Mouse (Mus musculus) kidney, adult 8-10 months (tissue): ENCODE measurements around the gene Ykt6.
"Not testable (repeated sequence)": the region's sequence is repeated elsewhere in the genome, so short reads cannot be mapped to it uniquely, and the experiment has no call there.

Source experiments
- DNase-seq, 2 experiments: peaks; one replicate each; pipeline ENCODE4 v3.0.0; 2022

Gene Ykt6

DNA sequence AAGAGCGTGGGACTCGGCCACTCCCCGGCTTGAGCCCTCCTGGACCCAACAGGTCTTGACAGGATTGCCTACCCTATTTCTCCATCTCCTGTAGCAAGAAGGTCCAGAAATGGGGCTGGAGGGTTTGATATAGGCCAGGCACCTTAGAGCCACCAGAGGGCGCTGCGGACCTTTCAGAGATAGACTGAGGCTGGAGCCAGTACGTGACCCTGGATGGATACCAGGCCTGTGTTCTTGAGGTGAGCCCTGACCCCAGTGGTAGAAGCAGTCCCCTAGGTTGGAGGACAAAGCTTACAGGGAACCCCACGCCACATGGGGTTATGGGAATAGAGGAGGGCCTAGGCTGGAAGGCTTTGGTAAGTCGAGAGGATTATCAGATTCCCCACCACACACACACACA lies 40.5 kb downstream of the Ykt6 start:
- peak; percentile 74 to 89 for DNase-seq

DNA sequence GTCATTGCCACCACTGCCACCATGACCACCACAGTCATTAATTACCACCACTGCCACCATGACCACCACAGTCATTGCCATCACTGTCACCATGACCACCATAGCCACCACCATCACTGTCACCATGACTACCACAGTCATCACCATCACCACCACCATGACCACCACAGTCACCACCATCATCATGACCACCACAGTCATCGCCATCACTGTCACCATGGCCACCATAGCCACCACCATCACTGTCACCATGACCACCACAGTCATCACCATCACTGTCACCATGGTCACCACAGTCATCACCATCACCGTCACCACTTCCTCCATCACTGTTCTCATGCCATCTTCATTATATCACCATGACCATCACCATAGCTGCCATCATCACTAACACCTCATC lies 43.0 kb downstream of the Ykt6 start:
- DNase-seq = no peak

DNA sequence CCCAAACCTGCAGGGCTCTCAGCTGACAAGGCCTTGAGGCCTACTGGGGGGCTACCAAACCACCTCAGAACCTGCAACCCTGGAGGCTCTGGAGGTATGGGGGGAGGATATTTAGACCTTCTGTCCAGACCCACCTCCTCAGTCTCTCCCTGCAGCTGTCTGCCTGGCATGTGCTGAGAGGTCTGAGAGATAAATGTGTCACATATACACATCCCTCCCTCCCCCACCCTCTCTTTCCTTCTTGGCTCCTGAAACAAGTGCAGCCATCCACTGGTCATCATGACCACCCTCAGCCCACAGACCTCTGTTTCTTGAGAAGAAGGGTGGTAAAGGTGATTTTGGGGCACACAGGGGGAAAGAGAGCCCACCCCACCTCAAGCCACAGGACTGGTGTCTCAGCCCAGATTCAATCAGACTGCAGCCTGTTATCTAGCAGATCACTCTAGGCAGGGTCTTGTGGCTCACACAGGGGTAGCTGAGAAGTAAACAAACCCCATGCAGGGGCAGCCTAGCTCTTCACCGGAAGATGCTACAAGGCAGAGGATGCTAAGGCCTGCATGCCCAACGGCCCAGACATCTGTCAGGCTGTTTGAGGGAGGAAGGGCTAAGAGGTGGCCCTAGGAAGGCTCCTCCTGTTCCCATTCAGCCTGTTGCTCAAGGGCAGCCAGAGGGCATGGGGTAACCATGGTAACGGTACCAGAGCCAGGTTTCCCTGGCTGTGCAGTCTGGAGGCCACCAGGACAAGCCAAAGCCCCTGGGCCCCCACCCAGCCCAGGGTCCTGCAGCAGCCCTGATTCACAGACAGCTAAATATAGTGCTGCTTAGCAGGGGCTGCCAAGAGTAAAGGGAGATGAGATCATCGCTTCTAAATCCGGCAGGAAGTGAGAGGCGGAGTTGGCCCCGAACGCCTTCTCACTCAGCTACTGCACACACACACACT lies 44.6 kb downstream of the Ykt6 start:
- DNase-seq = peak; percentile 65 to 73

DNA sequence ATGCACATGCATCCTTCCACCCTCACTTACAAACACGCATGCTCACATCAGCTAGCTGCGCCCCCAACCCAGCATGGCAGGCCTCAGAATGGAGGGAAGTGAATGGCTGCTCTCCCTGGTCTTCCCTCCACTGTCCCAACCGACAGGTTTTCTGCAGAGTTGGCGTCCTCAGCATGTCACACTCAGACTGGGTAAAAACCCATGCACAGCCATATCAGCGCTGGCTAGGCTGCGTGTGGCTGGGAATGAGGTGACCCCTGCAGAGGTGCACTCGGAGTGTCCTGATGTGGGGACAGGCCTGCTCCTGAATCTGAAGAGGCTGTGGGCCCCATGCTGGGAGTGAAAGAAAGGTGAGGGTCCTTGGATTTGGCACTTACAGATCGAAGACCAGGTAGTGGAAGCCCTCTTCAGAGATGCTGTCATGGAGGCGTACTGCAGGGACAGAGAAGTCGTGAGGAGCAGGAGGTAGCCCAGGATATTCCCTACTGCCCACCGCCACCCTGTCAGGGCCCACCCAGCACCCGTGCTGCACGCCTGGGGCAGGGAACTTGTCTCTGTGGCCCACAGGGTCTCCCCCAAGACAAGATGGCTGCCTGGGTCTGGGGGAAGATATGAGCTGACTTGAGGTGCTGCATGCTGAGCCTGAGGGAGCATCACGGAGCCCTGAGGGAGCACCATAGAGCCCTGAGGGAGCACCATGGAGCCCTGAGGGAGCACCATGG lies 45.6 kb downstream of the Ykt6 start:
- DNase-seq = no peak

DNA sequence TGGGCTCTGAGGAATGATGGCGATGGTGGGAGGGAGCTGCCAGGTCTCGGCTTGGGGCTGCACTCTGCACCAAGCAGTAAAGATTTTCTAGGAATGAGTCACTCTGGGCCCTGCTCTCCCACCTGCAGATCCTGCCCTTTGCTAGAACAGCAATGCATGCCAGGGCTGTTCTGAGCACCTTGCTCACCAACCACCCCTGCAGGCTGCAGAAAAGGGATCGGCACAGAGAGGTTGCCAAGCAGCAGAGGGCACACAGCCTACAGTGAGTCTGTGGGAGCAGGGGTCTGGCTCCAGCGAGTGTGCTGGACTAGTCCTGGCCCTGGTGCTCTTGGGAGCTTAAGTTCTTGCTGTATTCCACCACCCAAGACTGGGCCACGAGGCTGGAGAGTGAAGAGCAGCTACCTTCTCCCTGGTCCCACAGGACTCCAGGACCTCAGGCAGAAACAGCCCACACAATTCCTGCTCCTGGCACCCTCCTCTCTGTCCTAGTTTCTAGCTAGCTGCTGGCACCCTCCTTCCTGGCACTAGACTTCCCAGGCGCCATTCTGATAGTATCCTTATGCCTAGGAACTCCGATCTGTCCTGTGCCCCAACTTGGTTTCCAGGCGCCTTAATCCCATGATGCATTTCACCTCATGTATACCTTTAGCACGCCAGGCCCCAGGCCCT lies 46.6 kb downstream of the Ykt6 start:
- no peak for DNase-seq

DNA sequence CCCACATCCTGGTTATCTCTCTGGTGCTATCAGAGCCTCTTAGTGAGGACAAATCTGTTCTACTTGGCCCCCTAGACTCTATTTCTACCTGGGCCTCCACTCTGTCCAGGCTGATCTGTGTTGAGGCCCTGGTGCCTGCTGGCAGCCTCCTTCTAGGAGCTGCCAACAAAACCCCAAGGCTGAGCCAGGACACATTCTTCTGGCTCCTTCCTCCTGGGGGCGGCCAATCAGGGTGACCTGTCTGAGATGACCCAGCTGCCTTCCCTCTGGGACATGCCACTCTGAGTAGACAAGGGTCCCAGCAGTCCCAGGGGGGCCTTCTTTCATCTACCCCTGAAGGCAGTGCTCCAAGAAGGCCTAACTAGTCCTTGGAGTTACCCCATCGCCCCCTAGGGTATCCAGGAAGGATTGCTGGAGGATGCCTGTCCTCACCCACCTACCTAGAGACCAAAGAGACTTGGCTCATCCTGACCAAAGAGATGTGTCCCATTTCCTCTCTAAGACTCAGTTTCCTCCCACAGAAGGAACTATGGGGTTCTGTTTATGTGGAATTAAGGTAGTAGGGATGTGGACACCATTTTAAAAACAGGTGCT lies 47.6 kb downstream of the Ykt6 start:
- DNase-seq = no peak

DNA sequence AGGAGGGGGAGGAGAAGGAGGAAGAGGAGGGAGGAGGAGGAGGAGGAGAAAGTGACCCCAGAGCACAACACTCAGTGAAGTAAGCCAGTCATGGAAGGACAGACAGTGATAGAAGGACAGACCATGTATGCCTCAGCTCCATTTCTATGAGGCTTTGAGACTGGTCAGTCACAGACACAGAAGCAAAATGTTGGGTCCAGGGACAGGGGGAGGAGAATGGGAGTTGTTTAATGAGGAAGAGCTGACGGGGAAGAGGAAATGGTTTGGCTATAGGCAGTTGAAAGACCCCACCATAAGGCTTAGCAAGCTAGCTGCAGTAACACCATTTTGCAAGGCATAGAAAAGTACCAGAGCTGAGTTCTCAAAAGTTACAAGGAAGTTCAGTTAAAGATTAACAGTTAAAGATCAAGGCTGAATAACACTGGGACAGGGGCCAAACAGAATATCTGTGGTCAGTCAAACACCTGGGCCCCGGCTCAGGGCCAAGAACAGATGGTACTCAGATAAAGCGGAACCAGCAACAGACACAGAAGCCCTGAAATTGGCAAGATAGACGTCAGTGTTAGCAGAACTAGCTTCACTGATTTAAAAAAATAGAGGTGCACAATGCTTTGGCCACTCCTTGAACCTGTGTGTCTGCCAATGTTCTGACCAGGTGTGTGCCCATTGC lies 50.0 kb downstream of the Ykt6 start:
- not testable (repeated sequence) for DNase-seq

DNA sequence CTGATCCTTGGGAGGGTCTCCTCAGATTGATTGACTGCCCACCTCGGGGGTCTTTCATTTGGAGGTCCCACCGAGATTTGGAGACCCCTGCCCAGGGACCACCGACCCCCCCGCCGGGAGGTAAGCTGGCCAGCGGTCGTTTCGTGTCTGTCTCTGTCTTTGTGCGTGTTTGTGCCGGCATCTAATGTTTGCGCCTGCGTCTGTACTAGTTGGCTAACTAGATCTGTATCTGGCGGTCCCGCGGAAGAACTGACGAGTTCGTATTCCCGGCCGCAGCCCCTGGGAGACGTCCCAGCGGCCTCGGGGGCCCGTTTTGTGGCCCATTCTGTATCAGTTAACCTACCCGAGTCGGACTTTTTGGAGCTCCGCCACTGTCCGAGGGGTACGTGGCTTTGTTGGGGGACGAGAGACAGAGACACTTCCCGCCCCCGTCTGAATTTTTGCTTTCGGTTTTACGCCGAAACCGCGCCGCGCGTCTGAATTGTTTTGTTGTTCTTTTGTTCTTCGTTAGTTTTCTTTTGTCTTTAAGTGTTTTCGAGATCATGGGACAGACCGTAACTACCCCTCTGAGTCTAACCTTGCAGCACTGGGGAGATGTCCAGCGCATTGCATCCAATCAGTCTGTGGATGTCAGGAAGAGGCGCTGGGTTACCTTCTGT lies 51.0 kb downstream of the Ykt6 start:
- DNase-seq = not testable (repeated sequence)

DNA sequence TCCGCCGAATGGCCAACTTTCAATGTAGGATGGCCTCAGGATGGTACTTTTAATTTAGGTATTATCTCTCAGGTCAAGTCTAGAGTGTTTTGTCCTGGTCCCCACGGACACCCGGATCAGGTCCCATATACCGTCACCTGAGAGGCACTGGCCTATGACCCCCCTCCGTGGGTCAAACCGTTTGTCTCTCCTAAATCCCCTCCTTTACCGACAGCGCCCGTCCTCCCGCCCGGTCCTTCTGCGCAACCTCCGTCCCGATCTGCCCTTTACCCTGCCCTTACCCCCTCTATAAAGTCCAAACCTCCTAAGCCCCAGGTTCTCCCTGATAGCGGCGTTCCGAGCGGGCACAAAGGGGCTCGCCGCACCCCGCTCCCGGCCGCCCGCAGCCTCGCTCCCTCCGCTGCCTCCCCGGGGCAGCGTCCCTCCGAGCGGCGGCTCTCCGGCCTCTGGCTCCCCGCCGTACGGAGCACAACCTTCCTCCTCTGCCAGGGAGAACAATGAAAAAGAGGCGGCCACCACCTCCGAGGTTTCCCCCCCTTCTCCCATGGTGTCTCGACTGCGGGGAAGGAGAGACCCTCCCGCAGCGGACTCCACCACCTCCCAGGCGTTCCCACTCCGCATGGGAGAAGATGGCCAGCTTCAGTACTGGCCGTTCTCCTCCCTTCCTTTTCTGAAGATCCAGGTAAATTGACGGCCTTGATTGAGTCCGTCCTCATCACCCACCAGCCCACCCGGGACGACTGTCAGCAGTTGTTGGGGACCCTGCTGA lies 51.7 kb downstream of the Ykt6 start:
- DNase-seq = not testable (repeated sequence)

DNA sequence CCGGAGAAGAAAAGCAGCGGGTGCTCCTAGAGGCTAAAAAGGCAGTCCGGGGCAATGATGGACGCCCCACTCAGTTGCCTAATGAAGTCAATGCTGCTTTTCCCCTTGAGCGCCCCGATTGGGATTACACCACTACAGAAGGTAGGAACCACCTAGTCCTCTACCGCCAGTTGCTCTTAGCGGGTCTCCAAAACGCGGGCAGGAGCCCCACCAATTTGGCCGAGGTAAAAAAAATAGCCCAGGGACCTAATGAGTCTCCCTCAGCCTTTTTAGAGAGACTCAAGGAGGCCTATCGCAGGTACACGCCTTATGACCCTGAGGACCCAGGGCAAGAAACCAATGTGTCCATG lies 52.3 kb downstream of the Ykt6 start:
- DNase-seq = not testable (repeated sequence)

DNA sequence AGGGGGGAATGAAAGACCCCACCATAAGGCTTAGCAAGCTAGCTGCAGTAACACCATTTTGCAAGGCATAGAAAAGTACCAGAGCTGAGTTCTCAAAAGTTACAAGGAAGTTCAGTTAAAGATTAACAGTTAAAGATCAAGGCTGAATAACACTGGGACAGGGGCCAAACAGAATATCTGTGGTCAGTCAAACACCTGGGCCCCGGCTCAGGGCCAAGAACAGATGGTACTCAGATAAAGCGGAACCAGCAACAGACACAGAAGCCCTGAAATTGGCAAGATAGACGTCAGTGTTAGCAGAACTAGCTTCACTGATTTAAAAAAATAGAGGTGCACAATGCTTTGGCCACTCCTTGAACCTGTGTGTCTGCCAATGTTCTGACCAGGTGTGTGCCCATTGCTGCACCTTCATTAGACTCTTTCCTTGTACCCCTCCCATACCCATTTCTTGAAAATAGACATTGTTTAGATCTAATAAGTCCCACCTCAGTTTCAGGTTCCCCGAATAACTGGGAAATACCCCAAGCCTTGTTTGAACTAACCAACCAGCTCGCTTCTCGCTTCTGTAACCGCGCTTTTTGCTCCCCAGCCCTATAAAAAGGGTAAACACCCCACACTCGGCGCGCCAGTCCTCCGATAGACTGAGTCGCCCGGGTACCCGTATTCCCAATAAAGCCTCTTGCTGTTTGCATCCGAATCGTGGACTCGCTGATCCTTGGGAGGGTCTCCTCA lies 55.4 kb downstream of the Ykt6 start:
- DNase-seq = not testable (repeated sequence)

DNA sequence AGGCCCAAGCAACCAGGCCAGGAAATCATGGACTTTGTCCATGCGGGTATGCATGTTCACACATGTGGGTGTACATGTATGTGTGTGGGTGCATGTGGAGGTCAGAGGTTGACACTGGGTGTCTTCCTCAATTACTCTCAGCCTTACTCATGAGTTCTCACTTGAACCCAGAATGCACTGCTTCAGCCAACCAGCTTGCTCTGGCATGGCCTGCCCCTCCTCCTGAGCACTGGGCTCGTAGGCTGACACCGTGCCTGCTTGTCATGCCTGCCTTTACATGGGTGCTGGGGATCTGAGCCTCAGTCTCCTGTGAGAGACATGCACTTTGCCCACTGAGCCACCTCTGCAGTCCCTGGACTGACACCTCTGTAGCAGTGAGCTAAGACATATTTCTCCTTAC lies 56.4 kb downstream of the Ykt6 start:
- no peak for DNase-seq

DNA sequence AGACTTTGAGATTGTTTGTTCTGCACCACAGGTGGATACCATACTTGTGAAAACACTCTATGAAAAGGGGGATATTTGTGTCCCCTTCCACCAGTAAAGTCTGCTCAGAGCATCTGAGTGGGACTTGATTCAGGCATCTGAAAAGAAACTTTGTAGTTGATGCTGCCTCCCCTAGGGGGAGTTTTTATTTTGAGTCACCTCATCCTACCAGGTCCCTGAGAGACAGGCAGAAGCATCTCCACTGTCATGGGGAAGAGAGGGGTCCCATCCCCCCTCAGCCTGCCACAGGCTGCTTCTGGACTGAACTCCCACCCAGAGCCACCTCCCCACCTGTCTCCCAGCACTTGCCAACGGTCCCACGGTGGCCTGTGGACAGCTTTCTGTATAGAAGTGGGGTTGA lies 57.9 kb downstream of the Ykt6 start:
- DNase-seq = no peak

DNA sequence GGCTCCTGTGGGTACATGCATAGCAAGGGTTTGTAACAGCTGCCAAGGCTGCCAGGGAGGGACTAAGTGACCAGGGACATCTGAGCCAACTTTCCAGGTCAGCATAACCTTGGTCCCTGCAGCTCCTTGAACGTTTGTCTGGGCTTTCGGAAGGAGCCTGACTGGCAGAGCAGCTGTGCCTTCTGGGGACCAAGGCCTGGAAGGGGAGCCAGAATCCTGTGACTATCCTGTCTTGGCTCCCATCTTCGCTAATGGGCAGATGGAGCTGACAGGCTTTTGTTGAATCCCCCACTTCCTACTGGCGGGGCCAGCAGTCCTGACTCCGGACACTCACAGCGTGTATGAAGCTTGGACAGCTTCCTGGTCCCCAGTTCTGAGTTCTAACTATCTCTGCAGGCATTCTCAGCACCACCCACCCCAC lies 59.5 kb downstream of the Ykt6 start:
- DNase-seq = no peak

DNA sequence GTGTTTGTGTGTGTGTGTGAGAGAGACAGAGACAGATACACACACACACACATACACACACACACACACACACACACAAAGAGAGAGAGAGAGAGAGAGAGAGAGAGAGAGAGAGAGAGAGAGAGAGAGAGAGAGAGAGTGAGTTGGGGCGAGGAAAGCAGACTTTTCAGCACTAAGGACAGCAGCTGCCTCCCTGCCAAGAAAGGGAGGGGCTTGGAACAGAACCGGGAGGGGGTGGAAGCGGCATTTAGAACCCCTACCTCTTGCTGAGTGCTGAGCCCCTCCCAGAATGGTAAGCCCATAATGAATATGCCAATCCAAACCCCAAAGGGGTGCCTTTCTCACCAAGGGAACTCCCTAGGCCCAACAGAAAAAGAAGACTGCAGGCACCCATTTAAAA lies 60.9 kb downstream of the Ykt6 start:
- DNase-seq = no peak

DNA sequence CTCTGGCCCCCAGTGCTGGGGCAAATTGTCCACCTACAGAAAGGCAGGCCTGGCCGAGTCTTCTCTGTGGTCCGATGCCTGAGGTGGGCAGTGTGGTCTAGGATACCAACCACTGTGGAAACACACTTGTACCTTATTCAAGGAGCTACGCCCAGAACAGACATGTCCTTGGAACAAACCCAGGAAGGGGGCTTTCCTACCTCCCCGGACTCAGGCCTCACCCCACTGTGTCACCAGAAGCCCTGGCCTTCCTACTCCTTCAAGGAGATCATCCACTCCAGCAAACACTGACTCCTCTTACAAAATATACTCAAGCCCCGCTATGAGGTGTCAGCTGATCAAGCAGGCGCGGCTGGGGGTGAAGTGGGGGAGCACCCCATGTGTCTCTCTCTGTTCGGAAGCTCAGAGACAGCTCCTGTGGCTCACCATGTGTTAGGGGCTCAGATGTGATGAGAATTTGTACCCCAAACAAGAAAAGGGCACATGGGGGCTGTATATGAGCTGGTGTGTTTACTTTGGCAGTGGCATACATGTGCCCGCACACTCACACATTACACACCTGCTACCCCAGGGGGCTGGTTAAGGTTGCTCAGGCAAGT lies 61.4 kb downstream of the Ykt6 start:
- no peak for DNase-seq
